Mouse (Mus musculus) heart, adult 2 months (tissue): ENCODE data around the gene Msh5.

Experiments
- CTCF ChIP-seq: fragments of 200-600 bp; IDR thresholded peaks from 2 replicates; pipeline ENCODE4 v1.8.1; 2022; ENCODE audit warnings: antibody characterized with exemption, mild to moderate bottlenecking, moderate library complexity
- EP300 ChIP-seq: fragments of 200-500 bp; IDR thresholded peaks from 2 replicates; pipeline ENCODE4 v1.6.1; 2011; ENCODE audit warnings: low read depth, low read length, control low read depth; ENCODE audit not compliant: insufficient read depth
- POLR2A ChIP-seq: fragments of 200-500 bp; IDR thresholded peaks from 2 replicates; pipeline ENCODE4 v1.6.1; 2011; ENCODE audit warnings: mild to moderate bottlenecking, low read depth, low read length, control low read depth; ENCODE audit not compliant: insufficient read depth

GRCm38 (mm10) chr17:35051156-35052086 lies 4.9 kb upstream of the Msh5 start:
- TF ChIP-seq POLR2A = peak; percentile 84
- TF ChIP-seq CTCF = no peak
- TF ChIP-seq EP300 = peak; percentile 84
